Mouse (Mus musculus) bone marrow, adult 2 months (tissue): ENCODE results near the gene Ppp2r3a. TPM values are rescaled to one million over a fixed set of nuclear protein-coding genes. Genes with fewer than 3 reads are reported as not detected.

Source experiments
- H3K27ac ChIP-seq: fragments of 200-500 bp; 2 replicates; pipeline ENCODE4 v1.5.1; 2012; ENCODE audit warnings: low read depth, mild to moderate bottlenecking, control low read depth, inconsistent platforms, low read length; ENCODE audit not compliant: control insufficient read depth, poor library complexity, insufficient read depth
- H3K4me1 ChIP-seq: fragments of 200-500 bp; 2 replicates; pipeline ENCODE4 v1.6.1; 2011; ENCODE audit warnings: low read length; ENCODE audit not compliant: control insufficient read depth, insufficient read depth
- H3K4me3 ChIP-seq: fragments of 200-500 bp; replicated peaks from 2 replicates; pipeline ENCODE3; 2011; ENCODE audit warnings: mild to moderate bottlenecking, low read depth, low read length, control low read depth; ENCODE audit not compliant: control insufficient read depth
- CTCF ChIP-seq: fragments of 200-500 bp; IDR thresholded peaks from 2 replicates; pipeline ENCODE4 v1.5.1; 2011; ENCODE audit warnings: low read length, control low read depth; ENCODE audit not compliant: control insufficient read depth, insufficient read depth
- POLR2A ChIP-seq: fragments of 200-500 bp; IDR thresholded peaks from 2 replicates; pipeline ENCODE4 v1.6.1; 2011; ENCODE audit warnings: low read depth, mild to moderate bottlenecking, control low read depth, low read length, borderline replicate concordance; ENCODE audit not compliant: control insufficient read depth
- WGBS: fragments of 180-500 bp; shearing (Covaris S2); methylation state at CpG from one replicate; pipeline ENCODE4 v1.1.7; 2018; 5-methylcytosine and 5-hydroxymethylcytosine counted together
- polyA plus RNA-seq: library from polyadenylated mRNA; stranded (reverse); fragments of >200 nt; gene quantifications from 2 replicates; pipeline ENCODE4 v1.2.4, GENCODE M21; 2011; ENCODE audit warnings: low replicate concordance; ENCODE audit not compliant: missing spikeins, insufficient read depth, insufficient read length

The Ppp2r3a gene
- polyA plus RNA-seq, result 0.95 and 1.9 TPM in 2 replicates

DNA sequence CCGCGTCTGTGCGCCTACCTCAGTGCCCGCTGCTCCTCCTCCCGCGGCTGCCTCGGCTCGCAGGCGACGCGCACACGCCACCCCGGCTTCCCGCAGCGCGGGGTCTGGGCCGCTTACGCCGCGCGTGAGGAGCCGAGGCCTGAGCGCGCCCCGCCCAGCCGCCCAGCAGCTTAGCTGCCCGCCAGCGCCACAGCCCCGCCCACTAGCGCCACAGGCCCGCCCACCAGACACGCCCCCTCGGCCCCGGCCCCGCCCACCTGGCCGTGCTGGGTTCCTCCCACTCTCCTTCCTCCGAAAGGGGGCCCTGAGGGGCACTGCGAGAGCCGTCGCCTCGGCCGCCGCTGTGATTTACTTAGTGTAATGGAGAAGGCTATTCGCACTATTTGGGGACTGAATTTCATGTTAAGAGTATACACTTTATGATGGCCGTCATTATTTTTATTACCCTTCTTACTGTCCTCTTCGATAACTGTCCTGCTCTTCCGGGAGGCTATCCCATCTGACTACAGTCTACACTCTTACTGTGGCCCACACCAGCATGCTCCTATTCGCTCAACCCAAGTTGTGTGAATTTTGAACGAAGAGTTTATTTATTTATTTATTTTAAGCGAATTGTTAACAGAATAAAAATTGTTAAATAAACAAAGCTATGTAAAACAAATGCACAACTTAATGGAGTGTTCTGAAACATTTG is at the start of gene Ppp2r3a:
Gene Ppp2r3a, minus strand, starts transcription at position 152 of the 694 bp plus-strand sequence.
- Histone ChIP-seq H3K4me1 (no peaks in the 10 kb centered on the region; the same call in 1 of the 2 replicates), H3K27ac (peak within 1 kb of the TSS; percentile 69; the same call in 1 of the 2 replicates), H3K4me3 (peak within 1 kb of the TSS; percentile 84)
- 2% methylated on average over 50 of the region's 50 CpGs for WGBS
- TF ChIP-seq POLR2A, result peak; percentile 25; the same call in 1 of the 2 replicates
- TF ChIP-seq CTCF, result no peak

DNA sequence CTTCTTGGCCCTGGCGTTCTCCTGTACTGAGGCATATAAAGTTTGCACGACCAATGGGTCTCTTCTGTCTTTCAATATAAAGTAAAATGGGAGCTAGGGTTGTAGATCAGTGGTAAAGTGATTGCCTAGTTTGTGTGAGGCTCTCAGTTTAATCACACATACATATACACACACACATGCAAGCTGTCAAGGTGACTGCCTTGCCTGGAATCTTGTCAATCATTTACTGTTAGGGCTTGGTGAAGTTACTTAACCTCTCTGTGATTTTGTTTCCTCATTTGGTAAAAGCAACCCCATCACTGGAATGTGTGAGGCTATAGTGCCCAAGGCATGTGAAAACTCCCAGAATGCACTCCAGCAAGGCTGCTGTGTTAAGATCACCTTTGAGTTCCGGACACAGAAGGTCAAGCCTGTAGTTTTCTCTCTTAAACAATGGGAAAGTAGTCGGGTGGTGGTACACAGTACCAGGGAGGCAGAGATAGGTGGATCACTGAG is 48.9 kb upstream of the Ppp2r3a start:
- no peak overlapping the region for H3K27ac ChIP-seq
- no peak for TF ChIP-seq POLR2A
- no peak for TF ChIP-seq CTCF
- WGBS, result 74% methylated on average over 4 of the region's 4 CpGs
- no peaks in the 10 kb centered on the region for H3K4me1 ChIP-seq
- H3K4me3 ChIP-seq, result no peak overlapping the region

DNA sequence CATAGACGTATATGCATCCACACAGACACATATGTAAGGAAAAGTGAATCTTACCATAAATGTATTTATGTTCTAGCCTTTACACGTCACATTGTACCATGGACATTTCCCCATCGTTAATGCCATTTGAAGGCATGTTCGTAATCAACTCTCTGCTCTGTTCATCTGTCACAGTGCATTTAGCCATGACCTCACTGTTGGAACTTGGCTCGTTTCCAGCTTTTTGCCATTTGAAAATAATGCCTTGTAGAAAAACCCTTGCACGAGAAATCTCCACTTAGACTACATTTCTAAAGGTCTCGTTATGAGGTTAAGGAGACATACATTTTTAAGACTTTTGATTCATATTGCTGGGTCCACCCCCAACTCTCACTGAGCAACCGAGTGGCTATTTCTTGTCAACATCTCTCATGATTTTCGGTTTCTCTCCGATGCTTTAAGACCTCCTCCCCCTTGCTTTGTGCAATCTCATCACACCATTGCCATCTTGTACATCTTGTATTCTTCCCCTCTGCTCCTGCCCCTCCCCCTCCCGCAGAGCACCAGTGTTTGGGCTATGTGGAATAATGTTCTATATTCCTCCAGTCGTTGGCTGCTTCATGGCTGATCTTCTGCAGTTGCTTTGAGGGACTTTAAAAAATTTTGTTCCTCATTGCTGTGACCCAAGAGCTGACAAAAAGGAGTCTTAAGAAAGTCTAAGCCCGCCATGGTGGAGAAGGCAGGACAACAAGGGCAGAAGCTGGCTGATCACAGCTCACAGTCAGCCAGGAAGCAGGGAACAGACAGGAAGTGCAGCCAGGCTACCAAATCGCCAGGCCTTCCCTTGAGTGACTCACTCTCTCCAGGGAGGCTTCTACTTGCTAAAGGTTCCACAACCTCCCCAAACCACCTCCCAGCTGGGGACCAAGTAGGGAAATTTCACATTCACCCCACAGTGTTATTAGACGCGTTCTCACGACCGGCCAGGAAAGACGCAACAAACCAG is 40.4 kb upstream of the Ppp2r3a start:
- no peak overlapping the region for H3K4me3 ChIP-seq
- WGBS, result 80% methylated on average over 19 of the region's 19 CpGs
- no peaks in the 10 kb centered on the region for H3K4me1 ChIP-seq
- no peak overlapping the region for H3K27ac ChIP-seq
- no peak for TF ChIP-seq CTCF
- TF ChIP-seq POLR2A, result no peak

DNA sequence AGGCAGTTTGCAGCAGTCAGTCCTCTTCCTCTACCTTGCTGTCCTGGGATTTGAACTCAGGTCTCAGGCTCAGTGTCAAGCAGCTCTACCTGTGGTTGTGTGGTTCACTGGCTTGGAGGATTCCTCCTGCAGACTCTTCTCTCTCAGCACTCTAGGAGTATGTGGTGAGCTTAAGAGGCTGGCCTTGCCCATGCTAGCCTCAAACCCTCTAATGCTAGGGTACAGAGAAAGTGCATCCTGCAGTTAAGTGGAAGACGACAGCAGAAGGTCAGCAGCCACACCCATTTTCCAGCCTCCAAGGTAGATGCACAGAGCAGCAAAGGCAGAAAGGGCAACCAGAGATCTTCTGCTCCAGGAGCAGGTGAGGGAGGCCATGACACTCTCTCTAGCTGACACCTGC is 39.3 kb upstream of the Ppp2r3a start:
- Histone ChIP-seq H3K4me3 (no peak overlapping the region), H3K27ac (no peak overlapping the region), H3K4me1 (no peaks in the 10 kb centered on the region)
- 71% methylated on average over 1 of the region's 1 CpGs for WGBS
- no peak for TF ChIP-seq POLR2A
- TF ChIP-seq CTCF, result no peak

DNA sequence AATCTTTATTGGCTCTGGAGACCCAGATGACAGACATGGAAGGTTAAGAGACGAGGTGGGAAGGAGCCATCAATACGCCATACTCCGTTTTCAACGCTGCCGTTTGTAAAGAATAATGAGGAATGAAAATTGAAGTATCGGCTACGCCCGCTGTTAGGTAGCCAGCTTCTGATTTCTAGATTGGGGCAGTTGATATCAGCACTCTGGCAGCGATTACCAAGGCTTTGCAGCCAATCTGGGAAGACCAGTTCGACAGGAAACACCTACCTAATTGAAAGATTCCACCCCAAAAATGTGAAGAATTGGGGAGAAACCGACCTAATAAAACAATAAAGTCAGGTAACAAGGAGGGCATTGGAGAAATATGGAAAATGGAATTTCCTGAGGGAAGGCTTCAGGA is 38.2 kb upstream of the Ppp2r3a start:
- Histone ChIP-seq H3K4me3 (no peak overlapping the region), H3K4me1 (no peaks in the 10 kb centered on the region), H3K27ac (no peak overlapping the region)
- 81% methylated on average over 11 of the region's 11 CpGs for WGBS
- TF ChIP-seq POLR2A, result no peak

DNA sequence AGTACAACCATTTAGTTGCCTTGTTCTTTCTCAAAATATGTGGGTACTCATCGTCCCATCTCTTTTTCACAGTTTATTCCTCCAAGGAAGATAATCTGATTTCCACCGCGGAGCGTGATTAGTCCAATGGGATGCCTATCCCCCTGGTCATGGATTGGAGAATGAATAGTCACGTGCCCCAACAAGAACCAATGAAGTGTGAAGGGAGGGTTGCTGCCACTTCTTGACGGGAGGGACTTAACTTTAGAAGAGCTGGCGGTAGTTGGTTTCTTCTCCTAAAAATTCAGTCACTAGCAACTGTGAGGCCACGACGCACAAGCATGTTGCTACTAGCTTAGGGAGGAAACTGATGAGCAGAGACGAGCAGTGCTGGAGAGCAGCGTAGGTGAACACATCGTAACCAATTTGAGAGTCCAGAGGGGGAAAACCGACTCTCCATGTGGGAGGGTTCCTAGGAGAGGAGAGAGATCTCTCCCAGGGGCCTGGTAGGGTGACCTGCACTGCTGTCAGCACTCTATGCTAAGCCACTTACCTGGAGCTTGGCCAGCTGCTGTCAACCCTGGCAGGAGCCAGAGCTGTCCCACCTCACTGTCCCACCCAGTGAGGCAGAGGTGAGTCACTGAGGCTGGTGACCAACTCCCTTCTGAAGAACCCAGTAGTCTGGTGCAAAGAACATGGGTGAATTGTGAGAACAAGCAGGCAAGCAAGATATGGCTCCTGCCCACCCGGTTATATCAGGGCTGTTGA is 37.5 kb upstream of the Ppp2r3a start:
- Histone ChIP-seq H3K4me3 (no peak overlapping the region), H3K27ac (no peak overlapping the region), H3K4me1 (no peaks in the 10 kb centered on the region)
- TF ChIP-seq POLR2A (no peak), CTCF (no peak)
- 82% methylated on average over 14 of the region's 14 CpGs for WGBS

DNA sequence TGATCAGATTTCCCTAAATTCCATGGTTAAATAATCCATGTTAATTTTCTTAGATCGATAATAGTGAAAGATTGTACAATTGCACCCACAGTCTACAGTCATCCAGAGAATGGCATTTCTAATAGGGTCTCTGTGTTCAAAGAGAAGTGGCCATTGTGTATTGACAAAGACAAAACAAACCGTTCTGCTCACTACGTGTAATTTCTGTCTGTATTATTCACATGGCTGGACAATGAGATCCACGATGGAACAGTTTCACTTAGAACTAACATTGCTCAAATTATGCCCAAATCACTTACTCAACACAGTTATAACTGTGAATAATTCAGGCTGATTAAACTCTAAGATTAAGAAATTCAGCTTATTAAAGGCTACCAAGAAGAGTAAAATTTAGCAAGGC is 35.2 kb upstream of the Ppp2r3a start:
- Histone ChIP-seq H3K4me3 (no peak overlapping the region), H3K4me1 (no peaks in the 10 kb centered on the region; the same call in 1 of the 2 replicates), H3K27ac (no peak overlapping the region)
- 83% methylated on average over 4 of the region's 4 CpGs for WGBS
- TF ChIP-seq CTCF, result no peak
- TF ChIP-seq POLR2A, result no peak
